Mouse (Mus musculus) thymus, adult 18-20 months (tissue): ENCODE measurements around the gene Ctcf.

Experiments
- DNase-seq, 2 experiments: peaks; one replicate each; pipeline ENCODE4 v3.0.0; 2022; ENCODE audit warnings: mixed read lengths in 2 of 2

Ctcf gene

DNA sequence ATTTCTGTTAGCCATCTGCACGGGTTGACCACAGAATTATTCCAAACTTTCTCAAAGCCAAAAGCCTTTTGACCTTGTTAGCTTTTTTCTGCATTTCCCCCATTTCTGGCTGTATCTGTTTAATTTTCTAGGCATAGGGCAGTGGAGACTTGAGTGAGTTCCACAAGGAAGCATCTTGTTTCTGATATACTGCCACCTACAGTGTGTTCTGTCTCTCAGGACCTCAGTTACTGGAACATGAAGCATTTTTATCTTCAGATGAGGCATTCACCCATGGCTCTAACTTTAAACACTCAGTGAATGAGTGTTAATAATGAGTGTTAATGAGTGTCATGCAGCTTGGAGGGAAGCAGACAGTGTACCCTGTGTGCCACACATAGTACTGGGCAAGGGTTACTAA, 41.5 kb downstream of the Ctcf start:
- no peak for DNase-seq

DNA sequence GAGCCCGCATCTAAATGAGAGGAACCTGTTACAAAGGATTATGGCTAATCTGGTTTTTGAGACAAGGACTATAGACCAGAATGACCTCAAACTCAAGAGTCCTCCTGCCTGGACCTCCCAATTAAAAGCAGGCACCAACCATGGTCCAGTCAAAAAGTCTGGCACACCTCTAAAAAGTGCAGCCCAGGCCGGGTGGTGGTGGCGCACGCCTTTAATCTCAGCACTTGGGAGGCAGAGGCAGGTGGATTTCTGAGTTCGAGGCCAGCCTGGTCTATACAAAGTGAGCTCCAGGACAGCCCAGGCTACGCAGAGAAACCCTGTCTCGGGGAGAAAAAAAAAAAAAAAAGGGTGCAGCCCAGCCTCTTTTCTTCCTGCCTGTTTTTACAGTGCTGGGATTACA, 49.0 kb downstream of the Ctcf start:
- no peak for DNase-seq

DNA sequence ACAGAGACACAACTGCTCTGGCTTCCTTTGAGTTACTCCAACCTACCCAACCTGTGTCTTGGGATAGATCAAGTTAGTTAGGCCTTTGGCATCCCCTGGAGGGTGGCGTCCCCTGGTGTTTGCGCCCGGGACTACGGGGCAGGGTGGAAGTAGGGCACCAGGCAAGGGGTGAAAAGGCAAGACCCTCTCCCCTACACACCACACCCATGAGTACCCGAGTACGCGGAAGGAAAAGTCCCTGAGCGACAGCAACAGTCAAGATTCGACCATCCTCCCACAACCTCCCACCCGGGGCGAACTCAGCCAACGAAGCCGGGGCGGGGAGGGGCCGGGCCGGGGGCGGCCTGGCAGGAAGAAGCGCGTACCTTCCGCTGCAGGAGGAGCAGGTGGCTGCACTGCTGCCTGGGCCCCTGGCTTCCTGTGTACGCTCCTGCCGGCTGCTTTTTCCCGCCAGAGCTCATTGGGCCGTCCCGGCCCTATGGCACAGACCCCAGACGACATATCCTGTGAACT, 49.5 kb downstream of the Ctcf start, which contains the start of gene Carmil2:
Gene Carmil2 (plus strand): TSS at position 479 of the 513 bp plus-strand sequence.
- DNase-seq: peak; percentile 94 to 96

DNA sequence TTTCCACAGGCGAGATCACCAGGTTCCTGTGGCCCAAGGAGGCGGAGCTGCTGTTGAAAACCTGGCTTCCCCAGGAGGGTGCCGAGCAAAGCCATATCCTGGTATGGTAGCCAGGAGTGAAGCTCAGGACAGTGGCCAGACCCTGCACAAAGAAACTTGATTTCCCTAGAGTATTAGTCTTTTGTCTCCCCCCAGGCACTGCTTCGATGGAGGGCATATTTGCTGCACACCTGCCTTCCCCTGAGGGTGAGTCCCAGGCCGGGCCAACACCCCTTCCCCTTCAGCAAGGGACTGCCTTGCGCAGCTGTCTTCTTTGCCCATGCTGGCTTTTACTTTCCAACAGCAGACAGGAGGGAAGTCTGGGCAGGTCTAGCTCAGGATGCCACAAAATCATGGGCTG, 50.2 kb downstream of the Ctcf start:
- peak in 1 of 2 experiments; percentile 58 for DNase-seq

DNA sequence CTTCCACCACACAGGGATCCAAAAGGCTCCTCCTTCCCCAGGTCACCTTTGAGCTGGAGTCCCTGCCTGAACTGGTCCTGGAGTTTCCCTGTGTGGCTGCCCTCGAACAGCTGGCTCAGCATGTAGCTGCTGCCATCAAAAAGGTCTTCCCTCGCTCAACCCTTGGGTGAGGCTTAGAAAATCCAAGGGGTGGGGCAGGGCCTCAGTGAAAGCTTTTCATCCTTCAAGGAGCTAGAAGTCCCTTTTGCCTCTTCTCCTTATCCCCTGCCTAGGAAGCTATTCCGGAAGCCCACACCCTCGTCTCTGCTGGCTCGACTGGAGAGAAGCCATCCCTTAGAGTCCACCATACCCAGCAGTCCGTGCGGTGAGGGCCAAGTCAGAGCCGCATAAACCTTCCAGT, 51.1 kb downstream of the Ctcf start:
- DNase-seq: no peak

DNA sequence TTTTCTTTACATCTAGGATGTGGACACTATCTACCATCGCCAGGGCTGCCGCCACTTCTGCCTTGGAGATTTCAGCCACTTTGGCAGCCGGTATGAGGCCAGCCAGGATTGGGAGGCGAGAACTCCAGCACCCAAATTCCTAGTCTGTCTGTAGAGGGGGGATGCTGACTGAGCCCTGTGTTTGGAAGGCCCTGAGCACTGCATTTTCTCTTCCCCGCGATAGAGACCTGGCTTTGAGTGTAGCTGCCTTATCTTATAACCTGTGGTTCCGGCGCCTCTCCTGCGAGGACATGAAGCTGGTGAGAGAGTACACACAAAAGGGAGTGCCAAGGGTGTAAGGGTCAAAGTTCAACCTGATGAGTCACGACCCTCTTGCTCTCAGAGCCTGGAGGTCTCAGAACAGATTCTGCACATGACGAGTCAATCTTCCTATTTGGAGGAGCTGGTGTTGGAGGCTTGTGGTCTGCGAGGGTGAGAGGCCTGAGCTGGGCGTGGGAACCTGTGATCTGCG, 51.9 kb downstream of the Ctcf start:
- no peak for DNase-seq

DNA sequence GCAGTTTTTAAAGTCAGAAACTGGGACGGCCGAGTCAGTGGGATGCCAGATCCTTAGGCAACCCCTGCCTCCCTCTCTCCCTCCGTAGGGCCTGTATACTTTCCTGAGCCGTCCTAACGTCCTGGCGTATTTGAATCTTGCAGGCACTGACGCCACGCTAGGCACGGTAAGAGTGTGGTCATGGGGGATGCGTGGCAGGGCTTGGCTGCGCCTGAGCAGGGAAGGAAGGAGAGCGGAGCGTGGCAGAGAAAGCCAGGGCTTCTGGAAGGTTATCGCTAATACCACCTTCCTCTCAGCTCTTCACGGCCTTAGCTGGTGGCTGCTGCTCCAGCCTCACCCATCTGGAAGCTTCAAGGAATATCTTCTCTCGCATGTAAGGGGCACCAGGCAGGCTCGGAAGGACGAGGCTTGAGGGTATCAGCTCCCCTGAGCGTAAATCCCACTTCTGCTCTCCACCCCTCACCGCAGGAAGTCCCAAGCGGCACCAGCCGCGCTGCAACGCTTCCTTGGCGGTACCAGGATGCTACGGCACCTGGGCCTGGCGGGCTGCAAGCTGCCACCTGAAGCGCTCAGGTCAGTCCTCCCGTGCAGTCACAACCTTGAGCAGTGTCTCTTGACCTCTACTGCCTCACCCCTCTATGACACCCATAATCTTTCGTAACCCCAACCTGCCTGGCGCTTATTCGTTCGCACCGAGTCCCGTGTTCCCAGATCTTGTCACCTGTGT, 53.1 kb downstream of the Ctcf start:
- no peak for DNase-seq

DNA sequence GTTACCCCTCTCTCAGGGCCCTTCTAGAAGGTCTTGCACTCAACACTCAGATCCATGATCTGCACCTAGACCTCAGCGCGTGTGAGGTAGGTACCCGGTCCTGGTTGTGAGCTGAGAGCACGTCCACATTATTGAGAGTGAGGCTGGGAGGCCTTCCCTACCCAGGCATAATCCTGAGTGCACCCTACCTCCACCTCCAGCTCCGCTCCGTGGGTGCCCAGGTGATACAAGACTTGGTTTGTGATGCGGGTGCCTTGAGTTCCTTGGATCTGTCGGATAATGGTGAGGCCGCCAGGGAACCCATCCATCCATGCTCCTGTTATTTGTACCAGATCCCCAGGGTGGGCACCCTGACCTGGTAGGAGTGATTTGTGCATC, 53.6 kb downstream of the Ctcf start:
- no peak for DNase-seq

DNA sequence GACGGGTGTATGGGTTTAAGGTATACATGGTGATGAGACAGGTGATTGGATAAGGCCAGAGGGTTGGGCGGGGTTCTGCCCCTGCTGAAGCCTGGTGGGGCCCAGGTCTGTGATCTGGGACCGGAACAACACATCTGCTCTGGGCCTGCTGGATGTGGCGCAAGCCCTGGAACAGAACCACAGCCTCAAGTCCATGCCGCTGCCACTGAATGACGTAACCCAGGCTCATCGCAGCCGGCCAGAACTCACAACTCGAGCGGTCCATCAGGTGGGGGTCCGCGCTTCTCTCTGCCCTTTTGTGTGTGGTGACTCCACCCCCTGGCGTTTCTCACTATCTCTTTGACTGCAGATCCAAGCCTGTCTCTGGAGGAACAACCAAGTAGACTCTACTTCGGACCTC, 54.6 kb downstream of the Ctcf start:
- DNase-seq: no peak

DNA sequence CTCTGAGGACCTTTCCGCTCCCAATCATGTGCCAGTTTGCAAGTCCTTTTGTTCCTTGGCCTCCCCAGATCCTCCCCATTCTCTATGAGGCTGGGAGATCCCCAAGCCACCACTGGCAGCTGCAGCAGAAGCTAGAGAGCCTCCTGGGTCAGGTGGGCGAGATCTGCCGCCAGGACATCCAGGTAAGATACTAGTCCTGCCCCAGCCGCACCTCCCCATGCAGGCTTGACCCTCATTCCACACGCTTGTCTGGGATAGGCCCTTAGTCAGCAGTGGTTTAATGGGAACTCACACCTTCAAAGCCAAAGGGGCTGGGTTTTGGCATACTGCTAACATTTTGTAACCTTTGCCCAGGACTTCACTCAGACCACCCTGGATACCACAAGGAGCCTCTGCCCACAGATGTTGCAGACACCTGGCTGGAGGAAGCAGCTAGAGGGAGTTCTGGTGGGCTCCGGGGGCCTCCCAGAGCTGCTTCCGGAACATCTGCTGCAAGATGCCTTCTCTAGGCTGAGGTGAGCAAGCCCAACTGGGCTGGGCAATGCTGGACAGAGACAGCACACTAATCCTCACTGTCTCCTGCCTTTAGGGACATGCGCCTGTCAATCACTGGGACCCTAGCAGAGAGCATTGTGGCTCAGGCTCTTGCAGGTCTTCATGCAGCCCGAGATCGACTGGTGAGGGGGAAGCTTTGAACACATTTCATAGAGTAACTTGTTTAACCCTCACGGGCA, 56.2 kb downstream of the Ctcf start:
- DNase-seq: peak in 1 of 2 experiments; percentile 9

DNA sequence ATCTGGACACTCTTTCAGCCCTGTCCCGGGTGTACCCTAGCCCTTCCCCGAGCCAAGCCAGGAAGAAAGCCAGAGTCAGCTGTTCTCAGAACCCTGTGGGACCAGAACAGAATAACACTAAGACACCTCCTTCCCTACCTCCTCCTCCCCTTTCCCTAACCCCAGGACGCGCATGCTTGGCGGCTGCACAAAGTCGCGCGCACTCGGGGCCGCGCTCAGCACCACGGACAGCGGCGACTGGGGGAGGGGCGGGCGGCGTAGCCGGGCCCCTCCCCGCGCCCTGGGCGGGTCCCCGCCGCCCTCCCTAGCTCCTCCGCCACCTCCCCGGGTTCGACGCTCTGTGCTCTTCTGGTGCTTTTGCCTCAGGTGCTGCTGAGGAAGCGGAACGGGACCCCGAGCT, 57.3 kb downstream of the Ctcf start:
- DNase-seq: peak in 1 of 2 experiments; percentile 11

DNA sequence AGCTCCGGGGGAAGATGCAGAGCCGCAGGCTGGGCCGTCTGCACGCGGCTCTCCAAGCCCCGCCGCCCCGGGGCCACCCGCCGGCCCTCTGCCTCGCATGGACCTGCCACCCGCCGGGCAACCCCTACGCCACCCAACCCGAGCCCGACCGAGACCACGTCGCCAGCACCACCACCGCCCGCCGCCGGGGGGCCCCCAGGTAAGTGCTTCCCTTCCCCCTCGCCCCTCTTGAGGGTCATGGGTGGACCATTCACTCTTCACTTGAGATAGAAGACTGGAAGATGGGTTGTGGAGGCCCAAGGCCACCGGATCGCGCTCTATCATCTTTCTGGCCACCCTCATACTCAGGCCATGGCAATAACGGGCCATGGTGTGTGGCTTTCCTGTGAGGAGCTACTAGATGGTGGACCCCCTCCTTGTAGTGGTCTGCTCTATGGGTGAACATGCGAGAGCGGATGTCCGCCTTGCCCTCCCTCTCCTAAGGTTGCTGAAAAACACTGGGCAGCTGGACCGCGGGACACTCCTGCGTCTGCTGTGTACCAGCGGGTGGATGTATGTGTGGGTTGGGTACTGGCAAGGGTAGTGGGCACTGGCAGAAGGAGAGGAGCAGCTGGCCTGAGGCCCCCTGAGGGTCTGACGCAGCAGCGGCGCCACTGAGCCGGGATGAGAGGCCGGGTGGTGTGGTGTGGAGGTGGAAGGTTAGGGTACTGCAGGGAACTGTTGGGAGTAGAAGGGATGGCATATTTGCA, 57.9 kb downstream of the Ctcf start:
- peak in 1 of 2 experiments; percentile 14 for DNase-seq

DNA sequence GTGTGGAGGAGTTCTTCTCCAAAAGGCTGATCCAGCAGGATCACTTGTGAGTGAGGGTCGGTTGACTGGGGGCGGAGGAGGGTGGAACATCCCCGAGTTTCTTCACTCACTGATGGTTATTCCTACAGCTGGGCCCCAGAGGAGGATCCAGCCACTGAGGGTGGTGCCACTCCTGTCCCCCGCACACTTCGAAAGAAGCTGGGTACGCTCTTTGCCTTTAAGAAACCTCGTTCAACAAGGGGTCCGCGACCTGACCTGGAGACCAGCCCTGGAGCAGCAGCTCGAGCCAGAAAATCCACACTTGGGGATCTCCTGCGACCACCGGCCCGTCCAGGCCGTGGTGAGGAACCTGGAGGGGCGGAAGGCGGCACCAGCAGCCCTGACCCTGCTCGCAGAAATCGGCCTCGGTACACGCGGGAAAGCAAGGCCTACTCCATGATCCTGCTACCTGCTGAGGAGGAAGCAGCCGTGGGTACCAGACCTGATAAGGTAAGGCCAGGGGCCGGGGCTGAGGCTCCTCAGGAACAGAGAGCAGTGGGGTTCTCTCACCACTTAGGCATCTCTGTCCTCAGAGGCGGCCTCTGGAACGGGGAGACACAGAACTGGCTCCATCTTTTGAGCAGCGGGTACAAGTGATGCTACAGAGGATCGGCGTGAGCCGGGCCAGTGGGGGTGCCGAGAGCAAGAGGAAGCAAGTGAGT, 58.9 kb downstream of the Ctcf start:
- no peak for DNase-seq

DNA sequence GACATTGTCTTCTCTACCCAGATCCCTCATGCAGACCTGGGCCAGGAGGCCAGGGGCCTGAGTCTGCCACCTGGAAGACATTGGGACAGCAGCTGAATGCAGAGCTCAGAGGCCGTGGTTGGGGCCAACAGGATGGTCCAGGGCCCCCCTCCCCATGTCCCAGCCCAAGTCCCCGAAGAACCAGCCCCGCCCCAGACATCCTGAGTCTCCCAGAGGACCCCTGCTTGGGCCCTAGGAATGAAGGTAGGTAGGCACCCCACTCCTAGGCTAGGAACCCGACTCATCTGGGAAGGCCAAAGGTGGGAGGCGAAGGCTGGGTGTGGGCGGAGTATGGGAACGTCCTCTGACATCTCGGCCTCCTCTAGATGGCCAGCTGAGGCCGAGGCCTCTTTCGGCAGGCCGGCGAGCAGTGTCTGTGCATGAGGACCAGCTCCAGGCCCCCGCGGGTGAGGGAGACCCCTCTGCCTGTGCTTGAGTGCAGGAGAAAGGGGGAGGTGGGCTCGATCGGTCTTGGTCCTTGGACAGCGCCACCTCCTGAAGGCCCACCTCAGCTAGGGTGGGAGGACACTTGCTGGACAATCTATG, 60.9 kb downstream of the Ctcf start:
- peak in 1 of 2 experiments; percentile 9 for DNase-seq

DNA sequence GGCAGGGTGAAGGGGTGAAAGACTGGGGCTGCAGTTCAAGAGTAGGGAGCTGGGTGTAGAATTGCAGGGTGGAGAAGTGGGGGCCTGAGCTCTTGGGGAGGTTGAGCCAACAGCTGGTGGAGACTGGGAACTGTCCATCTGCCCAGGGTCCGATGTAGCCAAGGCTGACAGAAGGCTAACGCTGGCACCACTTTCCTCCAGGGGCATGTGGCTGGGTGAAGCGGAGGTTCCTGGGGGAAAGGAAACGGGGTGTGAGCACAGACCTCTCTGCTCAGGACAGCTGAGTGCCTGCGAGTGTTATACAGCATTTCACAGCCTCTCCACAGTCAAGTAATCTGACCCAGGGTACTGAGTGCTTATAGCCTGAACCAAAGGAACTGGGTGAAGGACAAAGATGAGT, 62.4 kb downstream of the Ctcf start:
- no peak for DNase-seq

DNA sequence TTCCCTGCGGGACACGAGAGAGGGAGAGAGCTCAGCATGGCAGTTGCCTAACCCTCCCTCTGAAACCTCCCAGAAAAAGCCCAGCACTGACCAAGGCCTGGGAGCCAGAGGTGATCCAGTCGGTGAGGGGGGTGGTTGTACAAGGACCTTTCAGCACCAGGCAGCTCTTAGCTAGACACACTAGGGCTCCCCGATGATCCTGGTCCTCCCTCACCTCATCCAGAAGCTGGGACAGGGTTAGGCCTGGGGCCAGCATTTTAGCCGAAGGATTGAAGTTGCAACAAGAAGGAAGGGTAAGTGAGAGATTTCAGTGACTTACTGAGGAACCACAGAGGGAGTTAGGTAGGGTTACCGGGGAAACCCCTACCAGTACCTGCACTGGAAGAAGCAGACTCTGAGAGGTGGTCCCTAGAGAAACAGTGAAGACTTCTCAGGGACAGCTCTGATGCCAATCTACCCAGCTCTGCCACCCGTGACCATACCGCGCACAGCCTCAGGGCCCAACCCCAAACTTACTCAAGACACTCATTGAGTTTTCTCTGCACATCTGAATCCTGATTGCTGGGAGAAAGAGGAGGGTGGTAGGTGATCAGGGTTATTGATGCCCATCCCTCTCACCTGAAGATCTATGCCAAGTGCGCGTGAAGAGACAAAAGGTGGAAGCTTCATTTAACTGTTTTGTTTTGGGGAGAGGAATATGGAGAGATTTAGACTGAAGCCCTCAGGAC, 63.3 kb downstream of the Ctcf start:
- DNase-seq: no peak

DNA sequence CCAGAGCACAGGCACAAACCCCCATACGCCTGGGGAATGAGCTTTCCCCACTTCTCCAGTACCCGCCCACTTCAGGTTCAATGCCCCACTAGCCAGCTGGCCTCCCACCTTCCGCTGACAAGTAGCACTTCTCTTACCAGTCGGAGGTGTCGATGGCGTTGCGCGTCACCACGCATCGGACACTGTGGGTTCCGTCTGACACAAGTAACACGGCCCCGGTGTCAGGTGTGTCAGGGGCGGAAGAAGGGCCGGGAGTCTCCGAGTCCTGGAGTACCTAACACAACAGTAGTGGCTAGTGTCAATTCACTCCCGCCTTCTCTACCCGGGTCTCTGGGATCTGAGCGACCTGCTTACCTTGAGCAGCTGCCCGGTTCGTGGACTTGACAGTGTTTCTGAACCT, 64.2 kb downstream of the Ctcf start:
- peak in 1 of 2 experiments; percentile 55 for DNase-seq

DNA sequence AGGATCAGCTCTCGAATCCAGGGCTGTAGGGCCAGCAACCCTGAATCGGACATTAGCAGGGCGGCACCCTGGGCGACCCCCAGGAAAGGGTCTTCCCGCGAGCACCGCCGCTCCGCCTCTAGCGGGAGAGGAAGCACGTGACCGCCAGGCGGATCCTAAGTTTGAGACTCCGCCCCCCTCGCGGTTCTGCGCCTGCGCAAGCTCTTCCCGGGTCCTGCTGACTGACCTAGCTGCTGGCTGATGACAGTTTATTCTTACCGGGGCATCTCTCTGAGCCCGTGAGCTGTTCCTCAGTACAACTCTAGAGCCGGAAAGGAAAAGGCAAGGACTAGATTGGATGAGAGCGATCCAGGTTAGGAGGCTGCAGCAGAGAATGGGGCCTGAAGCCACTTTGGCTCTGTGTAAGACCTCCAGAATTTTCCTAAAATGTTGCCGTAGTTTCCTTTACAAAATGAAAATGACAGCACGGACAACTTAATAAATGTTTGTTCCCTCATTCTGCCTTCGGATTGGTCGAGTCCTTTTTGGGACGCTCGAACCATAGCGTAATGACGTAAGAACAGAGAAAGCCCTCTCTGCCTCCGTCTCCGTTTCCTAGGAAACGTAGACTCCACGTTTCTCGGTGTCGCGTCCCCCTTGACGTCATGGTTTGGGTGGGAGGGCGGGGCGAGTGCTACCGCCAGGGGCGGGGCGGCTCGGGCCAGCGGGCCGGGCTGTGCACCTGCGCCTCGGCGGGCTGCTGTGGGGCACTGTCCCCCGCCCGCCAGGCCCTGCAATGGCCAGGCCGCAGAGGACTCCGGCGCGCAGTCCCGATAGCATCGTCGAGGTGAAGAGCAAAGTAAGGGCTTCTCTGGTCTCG, 64.8 kb downstream of the Ctcf start, which contains the start of the genes Acd and Pard6a:
Gene Acd (minus strand): TSS at position 137 of the 859 bp plus-strand sequence.
Gene Pard6a (plus strand): TSS at position 183 of the 859 bp plus-strand sequence.
- DNase-seq: peak; percentile 92 to 93

DNA sequence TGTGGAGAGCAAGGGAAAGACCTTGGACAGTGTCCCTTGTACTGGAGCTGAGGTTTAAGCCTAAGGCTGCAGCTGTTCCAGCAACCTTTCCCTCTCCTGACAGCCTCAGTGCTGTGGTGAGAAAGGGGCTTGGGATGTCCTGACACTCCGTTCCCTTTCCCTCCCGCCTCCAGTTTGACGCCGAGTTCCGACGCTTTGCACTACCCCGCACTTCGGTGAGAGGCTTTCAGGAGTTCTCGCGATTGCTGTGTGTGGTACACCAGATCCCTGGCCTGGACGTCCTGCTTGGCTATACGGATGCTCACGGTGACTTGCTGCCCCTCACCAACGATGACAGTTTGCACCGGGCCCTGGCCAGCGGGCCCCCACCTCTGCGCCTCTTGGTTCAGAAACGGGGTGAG, 65.6 kb downstream of the Ctcf start:
- DNase-seq: no peak

DNA sequence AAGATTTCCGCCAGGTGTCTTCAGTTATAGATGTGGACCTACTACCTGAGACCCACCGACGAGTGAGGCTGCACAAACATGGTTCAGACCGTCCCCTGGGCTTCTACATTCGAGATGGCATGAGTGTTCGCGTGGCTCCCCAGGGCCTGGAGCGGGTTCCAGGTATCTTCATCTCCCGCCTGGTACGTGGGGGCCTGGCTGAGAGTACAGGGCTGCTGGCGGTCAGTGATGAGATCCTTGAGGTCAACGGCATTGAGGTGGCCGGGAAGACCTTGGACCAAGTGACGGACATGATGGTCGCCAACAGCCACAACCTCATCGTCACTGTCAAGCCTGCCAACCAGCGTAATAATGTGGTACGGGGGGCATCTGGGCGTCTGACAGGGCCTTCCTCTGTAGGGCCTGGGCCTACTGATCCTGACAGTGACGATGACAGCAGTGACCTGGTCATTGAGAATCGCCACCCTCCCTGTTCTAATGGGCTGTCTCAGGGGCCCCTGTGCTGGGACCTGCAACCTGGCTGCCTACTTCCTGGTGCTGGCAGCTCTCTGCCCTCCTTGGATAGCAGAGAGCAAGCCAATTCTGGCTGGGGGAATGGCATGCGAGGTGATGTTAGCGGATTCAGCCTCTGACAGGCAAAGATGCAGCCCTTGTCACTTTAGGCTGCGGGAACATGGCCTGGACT, 66.5 kb downstream of the Ctcf start:
- peak in 1 of 2 experiments; percentile 6 for DNase-seq
